Mouse (Mus musculus): ENCODE measurements around the gene Tnni3. TPM values are rescaled to one million over a fixed set of nuclear protein-coding genes. Genes with fewer than 3 reads are reported as not detected.
A peak's percentile ranks its signal among the peaks of the same experiment; 100 is the strongest.
"Not testable (repeated sequence)": the region's sequence is repeated elsewhere in the genome, so short reads cannot be mapped to it uniquely, and the experiment has no call there.

Tnni3 gene
- polyA plus RNA-seq, 1 experiment from 2014 or later: 4.4 TPM

GRCm38 (mm10) chr7:4537181-4537580 is 13.2 kb upstream of the Tnni3 start:
- Histone ChIP-seq H3K36me3 (no peaks in the 10 kb centered on the region), H3K9ac (no peak overlapping the region), H3K4me1 (0 out of 2 replicates have a peak, but pooled peaks cover 1% of the 10 kb centered on the region), H3K4me2 (replicated peaks) (no peak overlapping the region), H3K27ac (no peak overlapping the region), H3K9me3 (no peaks in the 10 kb centered on the region), H3K27me3 (0 out of 2 replicates have a peak, but pooled peaks cover 3% of the 10 kb centered on the region), H3K4me3 (no peak overlapping the region)
- no peak for ATAC-seq (ENCODE audit: insufficient number of reproducible peaks, insufficient read depth, low FRiP score, low TSS enrichment)
- 43% methylated on average over 4 of the region's 4 CpGs for WGBS

- H3K27ac ChIP-seq: no peak overlapping the region
- no peak overlapping the region for H3K4me3 ChIP-seq
- no peaks in the 10 kb centered on the region for H3K9me3 ChIP-seq
- H3K27me3 ChIP-seq: no peaks in the 10 kb centered on the region
- ATAC-seq (ENCODE audit: insufficient number of reproducible peaks, insufficient read depth, low FRiP score, low TSS enrichment): no peak
- no peak overlapping the region for H3K4me2 ChIP-seq (replicated peaks)
- WGBS: 87% methylated on average over 4 of the region's 4 CpGs
- H3K36me3 ChIP-seq: no peaks in the 10 kb centered on the region
- H3K9ac ChIP-seq: no peak overlapping the region
- peaks cover 6% of the 10 kb centered on the region; the same call in 1 of the 2 replicates for H3K4me1 ChIP-seq
These were observed 12.3 kb upstream of the Tnni3 start for GRCm38 (mm10) chr7:4536369-4536768.

GRCm38 (mm10) chr7:4532005-4532729 is 8.1 kb upstream of the Tnni3 start, which contains the start of gene Dnaaf3:
Dnaaf3 (minus strand) TSS chr7:4532453.
- Histone ChIP-seq H3K4me3 (peak within 1 kb of the TSS; percentile 32), H3K4me1 (peaks cover 9% of the 10 kb centered on the region; the same call in 1 of the 2 replicates), H3K36me3 (no peaks in the 10 kb centered on the region), H3K4me2 (replicated peaks) (peak within 1 kb of the TSS; percentile 53), H3K9me3 (no peaks in the 10 kb centered on the region), H3K27me3 (peaks cover 7% of the 10 kb centered on the region; the same call in 1 of the 2 replicates), H3K27ac (no peak within 1 kb of the TSS), H3K9ac (0 out of 2 replicates have a peak within 1 kb of the TSS, but pooled peaks have one; percentile 6)
- peak; percentile 90 for ATAC-seq (ENCODE audit: insufficient number of reproducible peaks, insufficient read depth, low FRiP score, low TSS enrichment)
- 3% methylated on average over 28 of the region's 28 CpGs for WGBS

- H3K4me1 ChIP-seq: peaks cover 12% of the 10 kb centered on the region; the same call in 1 of the 2 replicates
- H3K4me2 ChIP-seq (replicated peaks); H3K36me3 ChIP-seq; H3K27me3 ChIP-seq; ATAC-seq (ENCODE audit: insufficient number of reproducible peaks, insufficient read depth, low FRiP score, low TSS enrichment); H3K4me3 ChIP-seq; H3K27ac ChIP-seq; H3K9ac ChIP-seq; H3K9me3 ChIP-seq: not testable (repeated sequence)
- WGBS: 42% methylated on average over 8 of the region's 8 CpGs
These were observed 6.1 kb upstream of the Tnni3 start for GRCm38 (mm10) chr7:4530166-4530565.

GRCm38 (mm10) chr7:4527302-4527689 is 3.3 kb upstream of the Tnni3 start:
- WGBS: 52% methylated on average over 18 of the region's 18 CpGs
- Histone ChIP-seq H3K9me3 (no peaks in the 10 kb centered on the region), H3K27me3 (peaks cover 7% of the 10 kb centered on the region; the same call in 1 of the 2 replicates), H3K4me1 (peaks cover 12% of the 10 kb centered on the region; the same call in 1 of the 2 replicates), H3K36me3 (no peaks in the 10 kb centered on the region), H3K4me2 (replicated peaks) (peak overlapping the region; percentile 51), H3K4me3 (no peak overlapping the region; the same call in 1 of the 2 replicates), H3K9ac (no peak overlapping the region; the same call in 1 of the 2 replicates), H3K27ac (no peak overlapping the region)
- no peak for ATAC-seq (ENCODE audit: insufficient number of reproducible peaks, insufficient read depth, low FRiP score, low TSS enrichment)

DNA sequence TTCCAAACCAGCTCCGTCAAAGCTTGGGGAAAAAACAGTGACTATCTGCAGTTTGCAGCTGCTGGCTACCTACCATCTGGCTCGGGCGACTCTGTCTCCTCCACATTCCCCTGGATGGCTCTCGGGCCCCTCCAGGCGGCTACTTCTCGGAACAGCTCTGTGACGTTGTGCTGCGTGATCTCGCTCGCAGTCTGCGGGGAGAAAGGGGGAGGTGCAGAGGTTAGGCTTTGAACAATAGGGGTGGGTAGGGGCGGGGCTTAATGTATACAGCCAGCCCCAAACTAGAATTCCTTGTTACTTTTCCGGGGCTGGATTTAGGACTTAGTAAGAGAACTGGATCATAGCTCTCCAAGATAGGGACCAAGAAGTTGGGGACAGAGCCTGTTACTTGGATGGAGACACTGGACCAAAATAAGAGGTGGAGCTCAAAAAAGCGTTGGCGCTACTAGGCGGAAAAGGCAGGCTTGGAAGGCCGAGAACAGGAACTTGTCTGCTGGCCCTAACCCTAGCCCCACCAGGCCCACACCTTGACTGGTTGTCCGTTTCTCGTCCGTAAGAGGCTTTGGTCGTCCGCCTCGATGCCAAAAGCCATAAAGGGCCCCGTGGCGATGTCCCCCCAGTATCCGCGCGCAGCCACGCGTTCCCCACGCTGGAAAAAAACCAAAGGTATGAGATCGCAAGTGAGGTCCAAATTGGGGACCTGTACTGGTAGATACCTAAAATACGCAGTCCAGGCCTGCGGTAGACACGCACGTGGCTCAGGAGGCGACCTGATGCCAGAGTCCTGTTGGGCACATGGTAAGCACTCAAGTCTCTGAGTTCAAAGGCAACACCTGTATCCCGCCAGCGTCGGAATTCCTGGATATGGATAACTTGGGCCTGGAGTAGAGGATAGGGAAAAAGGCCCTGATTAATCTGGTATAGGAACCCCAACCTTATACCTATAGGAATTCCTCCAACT is 2.6 kb upstream of the Tnni3 start:
- peak overlapping the region; percentile 43 for H3K9ac ChIP-seq
- peak overlapping the region; percentile 51 for H3K4me2 ChIP-seq (replicated peaks)
- ATAC-seq (ENCODE audit: insufficient number of reproducible peaks, insufficient read depth, low FRiP score, low TSS enrichment): peak; percentile 74
- 0 out of 2 replicates have a peak, but pooled peaks cover 6% of the 10 kb centered on the region for H3K4me1 ChIP-seq
- no peak overlapping the region; the same call in 1 of the 2 replicates for H3K27ac ChIP-seq
- no peaks in the 10 kb centered on the region for H3K9me3 ChIP-seq
- H3K4me3 ChIP-seq: peak overlapping the region; percentile 32
- H3K36me3 ChIP-seq: no peaks in the 10 kb centered on the region
- WGBS: 23% methylated on average over 40 of the region's 40 CpGs
- H3K27me3 ChIP-seq: peaks cover 7% of the 10 kb centered on the region; the same call in 1 of the 2 replicates

- Histone ChIP-seq H3K27ac (no peak overlapping the region), H3K4me1 (peaks cover 13% of the 10 kb centered on the region; the same call in 1 of the 2 replicates), H3K36me3 (no peaks in the 10 kb centered on the region), H3K4me2 (replicated peaks) (no peak overlapping the region), H3K4me3 (no peak overlapping the region), H3K9ac (0 out of 2 replicates have a peak overlapping the region, but pooled peaks have one; percentile 1), H3K27me3 (peaks cover 7% of the 10 kb centered on the region; the same call in 1 of the 2 replicates), H3K9me3 (no peaks in the 10 kb centered on the region)
- 86% methylated on average over 33 of the region's 33 CpGs for WGBS
- ATAC-seq (ENCODE audit: insufficient number of reproducible peaks, insufficient read depth, low FRiP score, low TSS enrichment): no peak
These were observed 561 bp downstream of the Tnni3 start for GRCm38 (mm10) chr7:4523205-4524130.

GRCm38 (mm10) chr7:4522292-4522691 is 1.7 kb downstream of the Tnni3 start:
- 79% methylated on average over 6 of the region's 6 CpGs for WGBS
- H3K4me2 ChIP-seq (replicated peaks): no peak overlapping the region
- no peak for ATAC-seq (ENCODE audit: insufficient number of reproducible peaks, insufficient read depth, low FRiP score, low TSS enrichment)

GRCm38 (mm10) chr7:4521231-4522003 is 2.6 kb downstream of the Tnni3 start:
- no peaks in the 10 kb centered on the region for H3K9me3 ChIP-seq
- H3K4me2 ChIP-seq (replicated peaks): peak overlapping the region; percentile 47
- H3K9ac ChIP-seq: peak overlapping the region; percentile 40; the same call in 1 of the 2 replicates
- H3K4me1 ChIP-seq: peaks cover 9% of the 10 kb centered on the region; the same call in 1 of the 2 replicates
- no peaks in the 10 kb centered on the region for H3K36me3 ChIP-seq
- ATAC-seq (ENCODE audit: insufficient number of reproducible peaks, insufficient read depth, low FRiP score, low TSS enrichment): no peak
- H3K27ac ChIP-seq: no peak overlapping the region
- peak overlapping the region; percentile 24 for H3K4me3 ChIP-seq
- 39% methylated on average over 32 of the region's 32 CpGs for WGBS
- H3K27me3 ChIP-seq: no peaks in the 10 kb centered on the region

More at GRCm38 (mm10) chr7:4522292-4522691, 1.7 kb downstream of the Tnni3 start:
- Histone ChIP-seq H3K4me3 (no peak overlapping the region), H3K9ac (no peak overlapping the region), H3K27ac (no peak overlapping the region), H3K27me3 (no peaks in the 10 kb centered on the region; the same call in 1 of the 2 replicates), H3K9me3 (no peaks in the 10 kb centered on the region), H3K4me1 (peaks cover 10% of the 10 kb centered on the region; the same call in 1 of the 2 replicates), H3K36me3 (no peaks in the 10 kb centered on the region)

- H3K9ac ChIP-seq: no peak overlapping the region
- peaks cover 16% of the 10 kb centered on the region; the same call in 1 of the 2 replicates for H3K4me1 ChIP-seq
- H3K27me3 ChIP-seq: no peaks in the 10 kb centered on the region
- ATAC-seq (ENCODE audit: insufficient number of reproducible peaks, insufficient read depth, low FRiP score, low TSS enrichment): no peak
- H3K27ac ChIP-seq: no peak overlapping the region
- no peak overlapping the region for H3K4me3 ChIP-seq
- 73% methylated on average over 1 of the region's 1 CpGs for WGBS
- H3K36me3 ChIP-seq: no peaks in the 10 kb centered on the region
- H3K4me2 ChIP-seq (replicated peaks): no peak overlapping the region
- H3K9me3 ChIP-seq: no peaks in the 10 kb centered on the region
These were observed 5.5 kb downstream of the Tnni3 start for GRCm38 (mm10) chr7:4518487-4518886.

Measured in embryonic facial prominence, embryonic 12.5 days (tissue).